Mouse (Mus musculus) MEL (cell line): ENCODE measurements around the gene Klhl33.

ENCODE experiments used
- CTCF ChIP-seq, 3 experiments: IDR thresholded peaks in 2 of 3; conservative IDR thresholded peaks in 1 of 3; 2 replicates each; pipeline ENCODE4 v1.5.1; 2011 to 2012; ENCODE audit warnings: low read length in 3 of 3, low read depth in 2 of 3, mild to moderate bottlenecking in 2 of 3, improper control_type of control experiment in 1 of 3, inconsistent platforms in 1 of 3, mixed read lengths in 1 of 3, moderate library complexity in 1 of 3; ENCODE audit not compliant: control insufficient read depth in 1 of 3, insufficient read depth in 1 of 3, poor library complexity in 1 of 3, severe bottlenecking in 1 of 3
- POLR2A ChIP-seq, 2 experiments: IDR thresholded peaks; 2 replicates each; pipeline ENCODE4 v1.6.1; 2011 to 2012; ENCODE audit warnings: low read length in 2 of 2, mild to moderate bottlenecking in 2 of 2, control low read depth in 1 of 2, improper control_type of control experiment in 1 of 2, low read depth in 1 of 2, moderate library complexity in 1 of 2; ENCODE audit not compliant: control insufficient read depth in 1 of 2, insufficient read depth in 1 of 2, poor library complexity in 1 of 2

DNA sequence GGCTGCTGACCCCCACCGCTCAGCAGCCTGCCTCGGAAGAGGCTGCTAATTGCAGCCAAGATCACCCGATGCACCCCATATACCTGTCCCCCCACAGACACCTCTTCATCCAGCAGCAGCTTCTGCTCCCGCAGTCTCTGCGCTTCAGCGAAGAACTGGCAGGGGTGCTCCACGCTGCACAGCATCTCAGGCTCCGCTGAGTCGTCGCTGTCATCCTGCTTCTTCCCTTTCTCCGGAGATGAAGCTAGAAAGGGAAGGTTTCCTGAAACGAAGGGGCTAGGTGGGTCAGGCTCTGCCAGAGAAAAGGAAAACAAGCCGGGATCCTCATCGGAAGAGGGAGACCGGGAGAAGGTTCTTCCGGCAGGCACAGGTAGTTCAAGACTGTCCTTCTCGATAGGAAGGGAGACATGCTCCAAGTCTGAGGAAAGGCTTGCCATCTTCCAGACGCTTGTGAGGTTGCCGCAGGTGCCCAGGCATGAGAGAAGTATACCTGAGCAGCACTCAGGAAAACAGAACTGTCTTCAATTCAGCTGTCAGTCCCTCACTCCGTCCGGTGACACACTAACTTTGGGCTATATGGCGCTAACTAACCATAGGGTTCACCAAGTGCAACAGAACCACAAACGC, 447 bp downstream of the Klhl33 start:
- TF ChIP-seq CTCF (IDR thresholded peaks at IDR 0.05 in 2 of 3, conservative IDR thresholded peaks at IDR 0.05 in 1 of 3; ENCODE audit: control insufficient read depth in 1 of 3, insufficient read depth in 1 of 3, low read depth in 2 of 3, low read length in 3 of 3, poor library complexity in 1 of 3, severe bottlenecking in 1 of 3), result no peak
- TF ChIP-seq POLR2A (IDR thresholded peaks at IDR 0.05; ENCODE audit: control insufficient read depth in 1 of 2, insufficient read depth in 1 of 2, low read depth in 1 of 2, low read length in 2 of 2, poor library complexity in 1 of 2), result no peak
